Mouse (Mus musculus): ENCODE data around the gene Nhlrc2. TPM values are rescaled to one million over a fixed set of nuclear protein-coding genes. Genes with fewer than 3 reads are reported as not detected.
A peak's percentile ranks its signal among the peaks of the same experiment; 100 is the strongest.

The Nhlrc2 gene
- polyA plus RNA-seq, 1 experiment from 2014 or later = 11.5 TPM

DNA sequence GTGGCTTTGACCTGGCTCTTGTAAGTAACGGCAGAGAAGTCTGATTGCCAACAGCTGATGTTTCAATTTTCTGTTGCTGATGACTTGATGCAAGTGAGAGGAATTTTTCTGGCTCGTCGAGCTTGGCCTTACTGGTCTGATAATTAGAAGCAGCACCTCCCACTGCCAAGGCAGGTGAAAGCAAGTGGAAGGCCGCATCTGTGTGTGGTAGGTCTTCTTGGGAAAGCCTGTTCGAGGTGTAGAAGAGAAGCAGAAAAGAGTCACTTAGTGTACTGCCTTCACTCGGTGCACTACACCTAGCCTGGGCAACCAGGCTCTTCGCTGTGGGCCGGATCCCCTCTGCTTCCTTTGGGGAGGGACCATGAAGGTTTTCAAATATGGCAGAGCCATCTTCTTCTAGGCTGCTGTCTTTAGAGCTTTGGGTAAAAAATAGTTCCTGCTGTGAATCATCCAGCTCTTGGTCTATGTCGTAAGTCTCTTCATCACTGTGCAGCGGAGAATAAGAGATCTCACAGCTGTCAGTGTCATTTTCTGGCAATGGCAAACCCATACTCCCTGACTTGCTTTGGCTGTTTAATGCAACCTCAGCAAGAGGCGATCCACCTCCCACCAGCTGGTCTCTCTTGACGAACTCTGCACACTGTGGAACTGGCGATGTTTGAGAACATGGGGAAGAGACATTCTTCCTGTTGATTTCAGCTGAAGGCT is 3.2 kb upstream of the Nhlrc2 start:
- H3K4me1 ChIP-seq (replicated peaks; ENCODE audit: insufficient read depth, low read length) = peaks cover 4% of the 10 kb centered on the region
- no peak for TF ChIP-seq CTCF (IDR thresholded peaks at IDR 0.05; ENCODE audit: low read depth)
- H3K4me3 ChIP-seq (replicated peaks; ENCODE audit: low read depth, low read length) = no peak overlapping the region
- H3K9ac ChIP-seq (ENCODE audit: low read depth, low read length) = no peak overlapping the region
- no peak overlapping the region for H3K4me2 ChIP-seq (ENCODE audit: low read length)
- no peak for ATAC-seq (replicated peaks; ENCODE audit: low FRiP score, low read depth)
- peak; percentile 12 for DNase-seq (ENCODE audit: low spot score)
- 79% methylated on average over 13 of the region's 13 CpGs for WGBS
- no peak overlapping the region for H3K27ac ChIP-seq
- H3K36me3 ChIP-seq (ENCODE audit: insufficient read depth, low read length) = 0 out of 2 replicates have a peak, but pooled peaks cover 6% of the 10 kb centered on the region
- no peaks in the 10 kb centered on the region for H3K9me3 ChIP-seq (replicated peaks; ENCODE audit: low read length)
- no peaks in the 10 kb centered on the region for H3K27me3 ChIP-seq (ENCODE audit: insufficient read depth, low read length)

DNA sequence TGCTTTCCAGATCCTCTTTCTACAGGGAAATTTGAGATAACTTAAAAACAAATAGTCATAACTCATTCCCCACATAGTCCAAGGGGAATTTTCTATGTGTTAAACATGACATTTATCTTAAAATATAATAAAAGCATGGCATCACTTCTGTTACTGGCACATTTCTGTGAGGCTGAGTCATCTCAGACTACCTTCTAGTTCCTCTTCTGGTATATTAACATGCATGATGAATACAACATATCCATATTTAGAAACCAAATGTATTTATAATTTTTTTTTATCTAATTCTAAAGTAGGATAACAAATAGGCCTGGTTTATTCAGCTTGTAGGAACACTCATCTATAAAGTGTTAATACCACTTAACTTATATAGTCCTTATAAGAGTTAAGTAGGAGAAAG is 2.0 kb upstream of the Nhlrc2 start:
- no peak overlapping the region for H3K4me2 ChIP-seq (ENCODE audit: low read length)
- no peak for DNase-seq (ENCODE audit: low spot score)
- peaks cover 4% of the 10 kb centered on the region for H3K4me1 ChIP-seq (replicated peaks; ENCODE audit: insufficient read depth, low read length)
- no peaks in the 10 kb centered on the region for H3K27me3 ChIP-seq (ENCODE audit: insufficient read depth, low read length)
- H3K36me3 ChIP-seq (ENCODE audit: insufficient read depth, low read length) = 0 out of 2 replicates have a peak, but pooled peaks cover 6% of the 10 kb centered on the region
- no peak overlapping the region for H3K9ac ChIP-seq (ENCODE audit: low read depth, low read length)
- no peaks in the 10 kb centered on the region for H3K9me3 ChIP-seq (replicated peaks; ENCODE audit: low read length)
- H3K27ac ChIP-seq = no peak overlapping the region
- no peak overlapping the region for H3K4me3 ChIP-seq (replicated peaks; ENCODE audit: low read depth, low read length)
- TF ChIP-seq CTCF (IDR thresholded peaks at IDR 0.05; ENCODE audit: low read depth) = no peak
- no peak for ATAC-seq (replicated peaks; ENCODE audit: low FRiP score, low read depth)

DNA sequence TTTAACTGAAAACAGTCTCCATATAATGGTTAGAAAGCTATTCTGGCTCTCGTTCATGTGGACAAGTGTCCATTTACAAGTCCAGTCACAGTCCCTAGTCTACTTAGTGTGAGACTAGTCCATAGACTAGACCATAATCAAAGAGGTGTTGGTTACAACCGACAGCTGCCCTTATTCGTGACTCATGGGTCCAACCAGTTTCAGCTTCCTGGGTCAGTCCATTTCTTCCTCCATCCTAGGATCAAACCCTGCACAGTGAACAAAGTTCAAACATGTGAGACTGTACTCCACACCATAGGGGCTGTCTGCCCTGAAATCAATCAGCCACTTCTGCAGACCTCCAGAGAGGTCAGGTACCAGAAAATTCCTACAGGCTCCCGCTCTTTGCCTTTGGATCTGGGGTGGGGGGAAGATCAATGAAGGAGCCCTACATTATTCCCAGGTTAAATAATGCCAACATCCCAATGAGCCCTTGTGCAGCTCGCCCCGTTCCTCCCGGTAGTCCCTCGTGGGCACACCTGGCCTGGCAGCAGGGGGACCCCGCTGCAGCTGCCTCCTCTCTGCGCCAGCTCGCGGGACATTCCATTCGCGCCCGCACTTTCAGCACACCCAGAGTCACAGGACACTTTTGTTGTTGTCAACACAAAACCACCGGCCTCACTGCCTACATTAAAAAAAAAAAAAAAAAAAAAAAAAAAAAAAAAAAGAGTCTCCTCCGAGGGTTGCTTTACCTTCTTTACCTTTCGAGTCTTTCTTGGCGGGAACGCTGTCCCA is 418 bp upstream of the Nhlrc2 start, which contains the start of gene Dclre1a:
Gene Dclre1a, minus strand, starts transcription at position 767 of the 774 bp plus-strand sequence.
- ATAC-seq (replicated peaks; ENCODE audit: low FRiP score, low read depth) (0 out of 2 replicates have a peak, but pooled peaks have one; percentile 40), DNase-seq (ENCODE audit: low spot score) (peak; percentile 77)
- H3K4me3 ChIP-seq (replicated peaks; ENCODE audit: low read depth, low read length) = peak within 1 kb of the TSS; percentile 81
- peaks cover 4% of the 10 kb centered on the region for H3K4me1 ChIP-seq (replicated peaks; ENCODE audit: insufficient read depth, low read length)
- 0 out of 2 replicates have a peak, but pooled peaks cover 6% of the 10 kb centered on the region for H3K36me3 ChIP-seq (ENCODE audit: insufficient read depth, low read length)
- TF ChIP-seq CTCF (IDR thresholded peaks at IDR 0.05; ENCODE audit: low read depth) = peak; percentile 39; the same call in 1 of the 2 replicates
- H3K27me3 ChIP-seq (ENCODE audit: insufficient read depth, low read length) = no peaks in the 10 kb centered on the region
- H3K27ac ChIP-seq = peak within 1 kb of the TSS; percentile 95
- WGBS = 6% methylated on average over 20 of the region's 20 CpGs
- no peaks in the 10 kb centered on the region for H3K9me3 ChIP-seq (replicated peaks; ENCODE audit: low read length)
- peak within 1 kb of the TSS; percentile 67 for H3K4me2 ChIP-seq (ENCODE audit: low read length)
- H3K9ac ChIP-seq (ENCODE audit: low read depth, low read length) = peak within 1 kb of the TSS; percentile 91

DNA sequence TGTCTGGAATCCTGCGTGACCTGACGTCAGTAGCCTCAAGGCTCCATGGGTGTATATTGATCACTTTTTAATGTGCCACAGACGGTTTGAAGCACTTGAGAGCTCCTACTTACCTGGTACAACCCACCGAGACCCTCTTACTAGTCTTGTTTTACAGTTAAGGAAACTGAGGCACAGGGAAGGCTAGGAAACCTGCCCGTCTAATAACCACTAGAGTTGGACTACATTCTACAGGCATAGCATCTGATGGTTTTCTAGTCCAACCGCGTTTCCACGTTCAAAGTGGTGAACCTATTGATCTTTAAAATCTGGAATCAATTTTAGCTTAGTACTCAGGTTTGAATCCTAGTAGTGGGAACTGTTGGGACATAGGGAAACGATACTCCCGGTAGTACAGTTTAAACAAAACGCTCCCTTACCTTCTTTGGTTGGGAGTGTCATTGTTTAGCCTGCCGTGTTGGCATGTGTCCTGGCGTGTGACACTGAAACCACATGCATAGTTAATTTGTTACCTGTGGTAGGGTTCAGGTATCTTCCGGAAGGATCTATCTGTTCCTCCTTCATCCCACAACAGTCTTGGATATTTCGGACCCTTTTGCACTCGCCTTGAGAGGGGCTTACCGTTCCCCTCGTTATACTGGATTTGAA is 1.1 kb downstream of the Nhlrc2 start:
- H3K36me3 ChIP-seq (ENCODE audit: insufficient read depth, low read length) = 0 out of 2 replicates have a peak, but pooled peaks cover 6% of the 10 kb centered on the region
- H3K27me3 ChIP-seq (ENCODE audit: insufficient read depth, low read length) = no peaks in the 10 kb centered on the region
- peak overlapping the region; percentile 67 for H3K4me2 ChIP-seq (ENCODE audit: low read length)
- H3K27ac ChIP-seq = peak overlapping the region; percentile 95
- H3K9me3 ChIP-seq (replicated peaks; ENCODE audit: low read length) = no peaks in the 10 kb centered on the region
- peak overlapping the region; percentile 91 for H3K9ac ChIP-seq (ENCODE audit: low read depth, low read length)
- 22% methylated on average over 18 of the region's 18 CpGs for WGBS
- DNase-seq (ENCODE audit: low spot score) = peak; percentile 14
- peak overlapping the region; percentile 81 for H3K4me3 ChIP-seq (replicated peaks; ENCODE audit: low read depth, low read length)
- ATAC-seq (replicated peaks; ENCODE audit: low FRiP score, low read depth) = no peak; the same call in 1 of the 2 replicates
- TF ChIP-seq CTCF (IDR thresholded peaks at IDR 0.05; ENCODE audit: low read depth) = no peak
- H3K4me1 ChIP-seq (replicated peaks; ENCODE audit: insufficient read depth, low read length) = peaks cover 4% of the 10 kb centered on the region

DNA sequence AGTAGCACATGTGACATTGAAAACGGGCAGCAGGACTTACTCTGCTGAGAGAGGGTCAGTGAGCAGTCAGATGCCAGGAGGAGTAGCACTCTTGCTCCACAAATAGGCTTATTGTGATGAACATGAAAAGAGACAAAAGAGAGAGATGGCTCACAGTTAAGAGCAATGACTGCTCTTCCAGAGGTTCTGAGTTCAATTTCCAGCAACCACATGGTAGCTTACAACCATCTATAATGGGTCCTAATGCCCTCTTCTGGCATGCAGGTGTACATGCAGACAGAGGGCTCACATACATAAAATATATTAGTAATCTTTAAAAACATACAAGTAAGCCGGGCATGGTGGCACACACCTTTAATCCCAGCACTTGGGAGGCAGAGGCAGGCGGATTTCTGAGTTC is 5.1 kb downstream of the Nhlrc2 start:
- Histone ChIP-seq H3K27ac (no peak overlapping the region), H3K4me2 (ENCODE audit: low read length) (no peak overlapping the region), H3K27me3 (ENCODE audit: insufficient read depth, low read length) (no peaks in the 10 kb centered on the region), H3K4me1 (replicated peaks; ENCODE audit: insufficient read depth, low read length) (peaks cover 4% of the 10 kb centered on the region), H3K36me3 (ENCODE audit: insufficient read depth, low read length) (0 out of 2 replicates have a peak, but pooled peaks cover 6% of the 10 kb centered on the region), H3K4me3 (replicated peaks; ENCODE audit: low read depth, low read length) (no peak overlapping the region), H3K9ac (ENCODE audit: low read depth, low read length) (no peak overlapping the region), H3K9me3 (replicated peaks; ENCODE audit: low read length) (no peaks in the 10 kb centered on the region)
- 97% methylated on average over 3 of the region's 3 CpGs for WGBS
- no peak for TF ChIP-seq CTCF (IDR thresholded peaks at IDR 0.05; ENCODE audit: low read depth)
- ATAC-seq (replicated peaks; ENCODE audit: low FRiP score, low read depth) (no peak), DNase-seq (ENCODE audit: low spot score) (no peak)

DNA sequence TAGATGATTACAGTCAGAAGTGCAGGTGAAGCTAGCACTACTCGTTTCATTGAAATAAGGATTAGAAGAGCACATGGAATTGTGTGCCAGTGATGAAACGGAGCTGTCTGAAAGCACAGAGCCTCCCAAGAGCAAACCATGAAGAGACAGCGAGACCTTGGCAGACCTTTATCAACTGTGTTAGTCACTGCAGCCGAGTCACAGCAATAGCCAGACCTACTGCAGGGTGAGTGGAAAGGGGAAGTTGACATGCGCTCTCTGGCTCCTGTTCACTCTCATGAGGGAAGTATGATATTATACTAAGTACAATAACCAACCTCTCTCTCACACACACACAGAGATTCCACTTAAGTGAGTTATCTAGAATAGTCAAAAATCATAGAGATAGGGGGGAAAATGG is 7.9 kb downstream of the Nhlrc2 start:
- DNase-seq (ENCODE audit: low spot score) = no peak
- H3K36me3 ChIP-seq (ENCODE audit: insufficient read depth, low read length) = 0 out of 2 replicates have a peak, but pooled peaks cover 6% of the 10 kb centered on the region
- no peak for TF ChIP-seq CTCF (IDR thresholded peaks at IDR 0.05; ENCODE audit: low read depth)
- no peak overlapping the region for H3K27ac ChIP-seq
- H3K4me3 ChIP-seq (replicated peaks; ENCODE audit: low read depth, low read length) = no peak overlapping the region
- H3K27me3 ChIP-seq (ENCODE audit: insufficient read depth, low read length) = no peaks in the 10 kb centered on the region
- H3K9me3 ChIP-seq (replicated peaks; ENCODE audit: low read length) = no peaks in the 10 kb centered on the region
- H3K9ac ChIP-seq (ENCODE audit: low read depth, low read length) = no peak overlapping the region
- WGBS = 79% methylated on average over 5 of the region's 5 CpGs
- H3K4me1 ChIP-seq (replicated peaks; ENCODE audit: insufficient read depth, low read length) = no peaks in the 10 kb centered on the region
- ATAC-seq (replicated peaks; ENCODE audit: low FRiP score, low read depth) = no peak
- H3K4me2 ChIP-seq (ENCODE audit: low read length) = no peak overlapping the region
